Mouse (Mus musculus) kidney, embryonic 16.5 days (tissue): ENCODE results near the gene Sox30. TPM values are rescaled to one million over a fixed set of nuclear protein-coding genes. Genes with fewer than 3 reads are reported as not detected.

ENCODE experiments used
- ATAC-seq: fragments of 200-750 bp; cut with Nextera tagmentation; 2 replicates; pipeline ENCODE4 v1.8.0; 2017; ENCODE audit warnings: moderate TSS enrichment; ENCODE audit not compliant: low FRiP score, low TSS enrichment
- H3K27ac ChIP-seq: fragments of 300-500 bp; sonication (generic); 2 replicates; pipeline ENCODE4 v1.5.1; 2014; ENCODE audit warnings: low read length
- H3K27me3 ChIP-seq: fragments of 300-500 bp; sonication (generic); 2 replicates; pipeline ENCODE4 v1.6.1; 2014; ENCODE audit warnings: low read length, control low read depth, mixed read lengths; ENCODE audit not compliant: insufficient read depth
- H3K36me3 ChIP-seq: fragments of 300-500 bp; sonication (generic); 2 replicates; pipeline ENCODE4 v1.6.1; 2014; ENCODE audit warnings: low read length, control low read depth, mixed read lengths; ENCODE audit not compliant: insufficient read depth
- H3K4me1 ChIP-seq: fragments of 300-500 bp; sonication (generic); 2 replicates; pipeline ENCODE4 v1.6.1; 2014; ENCODE audit warnings: low read length, control low read depth, mixed read lengths; ENCODE audit not compliant: insufficient read depth
- H3K4me2 ChIP-seq: fragments of 300-500 bp; sonication (generic); replicated peaks from 2 replicates; pipeline ENCODE4 v1.6.1; 2014; ENCODE audit warnings: low read depth, low read length
- H3K4me3 ChIP-seq: fragments of 300-500 bp; sonication (generic); 2 replicates; pipeline ENCODE4 v1.5.1; 2014; ENCODE audit warnings: mild to moderate bottlenecking, low read length
- H3K9ac ChIP-seq: fragments of 300-500 bp; sonication (generic); replicated peaks from 2 replicates; pipeline ENCODE4 v1.6.1; 2014; ENCODE audit warnings: low read length
- H3K9me3 ChIP-seq: fragments of 300-500 bp; sonication (generic); 2 replicates; pipeline ENCODE4 v1.6.1; 2016; ENCODE audit warnings: low read length, control low read depth
- WGBS: fragments of 180-500 bp; shearing (Covaris S2); extraction: QIAGEN DNeasy Blood & Tissue Kit; methylation state at CpG from one replicate; pipeline ENCODE4 v1.1.7; 2014; 5-methylcytosine and 5-hydroxymethylcytosine counted together
- polyA plus RNA-seq: library from polyadenylated mRNA; unstranded; fragments of >200 nt; fragmentation: Nextera tagmentation; extraction: Ambion mirVana; gene quantifications from 2 replicates; pipeline ENCODE4 v1.2.1, GENCODE M21; 2015

Sox30 gene
- 0.13 and 0.16 TPM in 2 replicates for polyA plus RNA-seq

DNA sequence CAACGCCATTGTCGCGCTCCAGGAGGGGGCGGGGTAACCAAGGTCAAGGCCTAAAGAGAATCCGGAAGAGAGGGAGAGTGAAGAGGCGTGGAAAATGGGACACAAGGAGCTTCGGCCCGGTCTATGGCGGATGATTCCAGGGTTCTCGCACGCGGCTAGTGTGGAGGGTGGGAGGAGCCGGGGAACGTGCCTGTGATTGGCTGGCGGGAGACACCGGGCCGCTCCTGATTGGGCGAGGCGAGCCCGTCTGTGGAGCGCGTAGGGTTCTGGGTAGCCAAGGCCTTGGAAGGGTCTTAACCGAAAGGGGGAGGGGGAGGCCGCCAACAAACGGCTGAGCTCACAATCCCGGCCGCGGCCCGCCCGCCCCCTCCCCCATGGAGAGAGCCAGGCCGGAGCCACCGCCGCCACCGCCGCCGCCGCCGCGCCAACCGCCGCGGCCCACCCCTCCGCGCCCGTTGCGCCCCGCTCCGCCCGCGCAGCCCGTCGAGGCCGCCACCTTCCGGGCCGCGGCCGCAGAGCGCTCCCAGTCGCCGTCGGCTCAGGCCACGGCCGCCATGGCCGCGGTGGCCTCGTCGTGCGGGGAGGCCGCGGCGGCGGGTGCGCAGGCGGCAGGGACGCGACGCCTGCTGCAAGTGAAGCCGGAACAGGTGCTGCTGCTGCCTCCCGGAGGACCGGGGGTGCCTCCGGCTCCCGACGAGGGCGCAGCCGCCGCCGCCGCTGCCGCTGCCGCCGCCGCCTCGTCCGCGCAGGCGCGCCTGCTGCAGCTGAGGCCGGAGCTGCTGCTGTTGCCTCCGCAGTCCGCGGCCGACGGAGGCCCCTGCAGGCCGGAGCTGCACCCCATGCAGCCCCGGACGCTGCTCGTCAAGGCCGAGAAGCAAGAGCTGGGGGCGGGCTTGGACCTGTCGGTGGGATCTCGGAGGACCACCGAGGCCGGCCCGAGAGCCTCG lies at the start of gene Sox30:
TSS of gene Sox30 (plus strand) at position 365 of the 947 bp plus-strand sequence.
- Histone ChIP-seq H3K36me3 (no peaks in the 10 kb centered on the region), H3K4me3 (peak within 1 kb of the TSS; percentile 68), H3K4me1 (peaks cover 4% of the 10 kb centered on the region; the same call in 1 of the 2 replicates), H3K9me3 (peaks cover 6% of the 10 kb centered on the region), H3K27me3 (no peaks in the 10 kb centered on the region; the same call in 1 of the 2 replicates), H3K27ac (no peak within 1 kb of the TSS), H3K9ac (peak within 1 kb of the TSS; percentile 87), H3K4me2 (peak within 1 kb of the TSS; percentile 87)
- 12% methylated on average over 79 of the region's 115 CpGs for WGBS
- ATAC-seq: peak; percentile 92

DNA sequence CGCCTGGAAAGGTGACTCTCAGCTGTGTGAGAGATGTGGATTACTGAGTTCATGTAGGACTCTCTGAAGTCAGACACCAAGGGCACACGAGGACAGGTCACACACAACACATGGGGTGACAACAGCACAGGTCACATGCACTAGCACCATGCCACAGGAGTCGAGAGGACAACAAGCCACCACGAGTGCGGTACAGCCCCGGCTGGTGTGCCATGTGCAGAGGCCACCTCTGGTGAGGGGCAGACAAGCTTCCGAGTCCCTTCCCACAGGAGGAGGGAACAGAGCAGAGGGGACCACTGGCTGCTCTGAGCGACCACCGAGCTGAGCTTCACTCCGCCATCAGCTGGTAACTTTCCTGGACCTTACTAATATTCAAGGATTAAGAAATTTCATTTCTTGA lies 47.3 kb upstream of the Sox30 start:
- H3K9me3 ChIP-seq: no peaks in the 10 kb centered on the region
- H3K9ac ChIP-seq: no peak overlapping the region
- no peaks in the 10 kb centered on the region for H3K4me1 ChIP-seq
- no peak overlapping the region for H3K27ac ChIP-seq
- ATAC-seq: no peak
- no peak overlapping the region for H3K4me3 ChIP-seq
- peaks cover 29% of the 10 kb centered on the region for H3K36me3 ChIP-seq
- 93% methylated on average over 10 of the region's 10 CpGs for WGBS
- no peaks in the 10 kb centered on the region for H3K27me3 ChIP-seq
- H3K4me2 ChIP-seq: no peak overlapping the region

- Histone ChIP-seq H3K27ac (no peak overlapping the region), H3K4me1 (no peaks in the 10 kb centered on the region), H3K9me3 (no peaks in the 10 kb centered on the region), H3K4me3 (no peak overlapping the region), H3K27me3 (no peaks in the 10 kb centered on the region), H3K4me2 (no peak overlapping the region), H3K9ac (no peak overlapping the region), H3K36me3 (peaks cover 25% of the 10 kb centered on the region)
- 91% methylated on average over 8 of the region's 8 CpGs for WGBS
- ATAC-seq: no peak
Measured at GRCm38 (mm10) chr11:45937478-45937877, 42.6 kb upstream of the Sox30 start.

DNA sequence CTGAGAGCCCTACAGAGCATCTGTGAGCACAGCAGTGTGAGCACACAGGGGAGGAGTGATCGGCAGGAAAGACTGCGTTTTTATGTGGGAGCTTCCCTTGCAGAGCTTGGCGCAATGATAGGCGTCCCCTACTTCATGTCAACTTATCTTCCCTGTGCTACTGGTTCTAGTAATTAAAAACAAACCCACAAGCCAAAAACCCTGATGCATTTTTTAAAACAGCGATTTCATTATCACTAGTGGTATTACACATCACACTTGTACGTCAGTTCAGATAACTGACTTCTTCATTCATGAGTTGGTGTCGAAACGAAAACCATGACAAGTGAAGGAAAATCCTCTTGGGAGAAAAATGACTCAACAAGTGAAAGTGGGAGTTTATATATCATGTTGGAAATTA lies 41.2 kb upstream of the Sox30 start:
- Histone ChIP-seq H3K36me3 (peaks cover 21% of the 10 kb centered on the region), H3K27ac (no peak overlapping the region), H3K4me3 (no peak overlapping the region), H3K27me3 (no peaks in the 10 kb centered on the region), H3K4me1 (peaks cover 8% of the 10 kb centered on the region), H3K9ac (no peak overlapping the region), H3K9me3 (no peaks in the 10 kb centered on the region), H3K4me2 (no peak overlapping the region)
- no peak for ATAC-seq
- 86% methylated on average over 8 of the region's 8 CpGs for WGBS

GRCm38 (mm10) chr11:45942281-45942680 lies 37.8 kb upstream of the Sox30 start:
- WGBS: 90% methylated on average over 7 of the region's 7 CpGs

DNA sequence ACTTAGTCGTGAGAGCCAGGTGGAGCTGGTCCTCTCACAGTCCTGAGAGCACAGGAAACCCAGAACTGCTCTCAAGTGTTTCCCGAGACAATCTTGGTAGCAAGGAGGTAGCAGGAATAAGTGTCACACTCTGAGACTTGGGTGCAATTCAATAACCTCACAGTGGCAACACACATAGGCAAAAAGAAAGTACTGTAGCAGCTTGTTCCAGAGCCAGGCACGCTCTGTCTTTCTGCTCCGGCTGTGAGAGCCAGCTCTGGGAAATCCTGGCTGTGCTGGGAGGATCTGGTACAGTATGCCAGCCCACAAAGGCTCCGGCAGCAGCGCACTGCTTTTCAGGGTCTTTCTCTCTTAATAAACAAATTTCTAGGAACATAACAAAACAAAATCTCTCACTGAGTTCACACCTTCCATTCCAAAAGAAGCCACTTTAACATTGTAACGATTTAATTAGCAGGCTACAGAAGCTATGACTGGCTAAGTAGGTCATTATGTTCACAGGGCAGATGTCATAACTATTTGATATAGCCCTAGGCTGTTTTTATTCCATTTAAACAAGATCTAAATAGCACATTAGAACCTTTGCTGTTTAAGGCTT lies 36.9 kb upstream of the Sox30 start:
- peaks cover 4% of the 10 kb centered on the region; the same call in 1 of the 2 replicates for H3K36me3 ChIP-seq
- H3K27ac ChIP-seq: no peak overlapping the region
- peak overlapping the region; percentile 80 for H3K4me3 ChIP-seq
- H3K27me3 ChIP-seq: no peaks in the 10 kb centered on the region
- 57% methylated on average over 7 of the region's 7 CpGs for WGBS
- H3K9ac ChIP-seq: no peak overlapping the region
- peak overlapping the region; percentile 94 for H3K4me2 ChIP-seq
- peaks cover 8% of the 10 kb centered on the region for H3K4me1 ChIP-seq
- no peaks in the 10 kb centered on the region for H3K9me3 ChIP-seq
- no peak for ATAC-seq

More at GRCm38 (mm10) chr11:45942281-45942680, 37.8 kb upstream of the Sox30 start:
- no peak for ATAC-seq
- Histone ChIP-seq H3K4me1 (peaks cover 8% of the 10 kb centered on the region), H3K36me3 (peaks cover 1% of the 10 kb centered on the region), H3K27me3 (no peaks in the 10 kb centered on the region), H3K9ac (no peak overlapping the region), H3K4me2 (no peak overlapping the region), H3K4me3 (no peak overlapping the region), H3K9me3 (no peaks in the 10 kb centered on the region), H3K27ac (no peak overlapping the region)

DNA sequence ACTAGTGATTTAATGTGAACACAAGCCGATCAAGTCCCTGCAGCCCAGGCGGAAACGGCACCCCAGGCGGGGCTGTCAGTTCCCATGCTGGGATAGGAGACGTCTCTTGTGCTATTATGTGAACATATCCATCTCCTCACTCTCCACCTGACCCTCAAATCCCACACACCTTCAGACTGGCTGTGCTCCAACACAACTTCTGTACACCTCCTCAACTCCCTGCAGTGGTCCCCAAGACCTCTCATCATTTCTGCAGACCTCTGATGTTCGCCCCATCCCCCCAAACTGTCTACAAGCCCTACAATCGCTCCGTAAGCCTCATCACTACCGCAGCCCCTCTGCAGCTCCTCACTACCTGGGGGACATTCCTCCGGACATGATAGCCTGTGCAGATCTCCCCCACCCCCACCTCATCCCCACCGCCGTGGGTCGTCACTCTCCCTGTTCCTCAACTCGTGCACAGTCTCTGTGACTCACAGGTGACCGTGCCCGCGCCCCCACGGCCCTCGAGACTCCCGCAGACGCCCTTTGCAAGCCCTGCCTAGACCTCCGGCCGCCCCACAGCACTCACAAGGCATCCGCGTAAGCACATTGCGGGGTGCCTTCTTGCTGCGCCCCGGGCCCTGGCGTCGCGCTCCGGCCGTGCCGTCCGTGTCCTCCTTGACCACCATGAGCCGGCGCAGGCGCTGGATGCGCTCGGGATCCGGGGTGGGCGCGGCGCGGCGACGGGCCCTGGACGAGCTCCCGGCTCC lies 36.0 kb upstream of the Sox30 start:
- Histone ChIP-seq H3K27me3 (no peaks in the 10 kb centered on the region), H3K4me1 (peaks cover 8% of the 10 kb centered on the region), H3K4me3 (peak overlapping the region; percentile 80), H3K4me2 (peak overlapping the region; percentile 94), H3K36me3 (peaks cover 7% of the 10 kb centered on the region; the same call in 1 of the 2 replicates), H3K9me3 (no peaks in the 10 kb centered on the region), H3K27ac (no peak overlapping the region), H3K9ac (peak overlapping the region; percentile 90)
- ATAC-seq: peak; percentile 75
- under 1% methylated on average over 49 of the region's 49 CpGs for WGBS

GRCm38 (mm10) chr11:45944643-45945156 lies 35.4 kb upstream of the Sox30 start, which contains the start of gene Lsm11:
Lsm11 (minus strand) TSS chr11:45944935.
- ATAC-seq: peak; percentile 91
- H3K27ac ChIP-seq: no peak within 1 kb of the TSS
- peaks cover 8% of the 10 kb centered on the region for H3K4me1 ChIP-seq
- H3K4me3 ChIP-seq: peak within 1 kb of the TSS; percentile 80
- H3K27me3 ChIP-seq: no peaks in the 10 kb centered on the region
- no peaks in the 10 kb centered on the region for H3K9me3 ChIP-seq
- peak within 1 kb of the TSS; percentile 90 for H3K9ac ChIP-seq
- H3K4me2 ChIP-seq: peak within 1 kb of the TSS; percentile 94
- H3K36me3 ChIP-seq: peaks cover 10% of the 10 kb centered on the region
- under 1% methylated on average over 55 of the region's 55 CpGs for WGBS

GRCm38 (mm10) chr11:45946796-45947195 lies 33.3 kb upstream of the Sox30 start:
- no peaks in the 10 kb centered on the region for H3K9me3 ChIP-seq
- no peak for ATAC-seq
- no peaks in the 10 kb centered on the region for H3K27me3 ChIP-seq
- H3K36me3 ChIP-seq: peaks cover 14% of the 10 kb centered on the region
- H3K4me1 ChIP-seq: peaks cover 8% of the 10 kb centered on the region
- no peak overlapping the region for H3K27ac ChIP-seq
- H3K4me2 ChIP-seq: no peak overlapping the region
- H3K9ac ChIP-seq: no peak overlapping the region
- H3K4me3 ChIP-seq: no peak overlapping the region
- 84% methylated on average over 4 of the region's 4 CpGs for WGBS
